Mouse (Mus musculus) ovary, adult 2 months (tissue): ENCODE measurements around the gene Ugt1a6b. TPM values are rescaled to one million over a fixed set of nuclear protein-coding genes. Genes with fewer than 3 reads are reported as not detected.

Experiments
- polyA plus RNA-seq: library from polyadenylated mRNA; depleted of rRNA; stranded (reverse); fragments of >200 nt; gene quantifications from 2 replicates; pipeline ENCODE4 v1.2.3, GENCODE M21; 2012; rRNA removed

The Ugt1a6b gene
- 11.4 and 14.9 TPM in 2 replicates for polyA plus RNA-seq

DNA sequence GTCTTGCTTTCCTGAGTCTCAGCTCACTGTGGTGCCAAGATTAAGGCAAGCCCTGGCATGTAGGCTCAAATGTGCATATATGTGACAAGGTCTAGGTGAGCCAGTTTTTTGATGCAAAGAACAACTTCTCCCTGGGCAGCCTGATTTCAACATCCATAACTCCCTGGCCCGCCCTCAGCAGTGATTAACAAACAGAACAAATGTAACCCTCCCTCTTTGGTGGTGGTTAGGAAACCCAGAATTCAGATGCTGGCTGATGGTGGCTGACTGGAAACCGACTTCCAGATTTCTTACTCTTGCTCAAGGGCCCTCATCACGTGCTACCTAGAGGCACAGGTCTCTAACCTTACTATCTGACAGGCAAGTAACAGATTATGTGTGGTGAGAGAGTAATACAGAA lies at the start of gene Ugt1a6b:
Gene Ugt1a6b (plus strand): TSS at position 234 of the 400 bp plus-strand sequence.

DNA sequence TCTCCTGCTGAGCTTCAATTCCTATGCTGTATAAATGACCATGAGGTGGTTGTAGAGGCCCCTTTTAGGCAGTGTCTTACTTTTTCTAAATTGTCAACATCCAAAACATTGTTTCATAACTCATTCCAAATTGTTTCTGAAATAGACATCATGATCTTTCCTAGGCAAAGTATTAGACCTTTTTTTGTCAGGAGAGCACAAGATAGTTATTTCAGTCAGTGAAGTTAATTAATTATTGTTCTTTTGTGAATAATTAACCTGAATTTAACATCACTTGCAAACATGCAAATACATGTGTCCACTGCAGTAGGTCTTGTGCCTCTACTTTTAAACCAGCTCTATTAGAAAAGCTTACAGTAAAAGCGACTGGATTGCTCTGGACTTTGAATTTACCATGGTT lies 48.0 kb upstream of the Ugt1a6b start, which contains the start of gene Ugt1a10:
Gene Ugt1a10 (plus strand): TSS at position 301 of the 400 bp plus-strand sequence.

GRCm38 (mm10) chr1:88070495-88070894 lies 32.6 kb upstream of the Ugt1a6b start, which contains the start of gene Ugt1a9:
Ugt1a9 (plus strand) TSS chr1:88070800.

DNA sequence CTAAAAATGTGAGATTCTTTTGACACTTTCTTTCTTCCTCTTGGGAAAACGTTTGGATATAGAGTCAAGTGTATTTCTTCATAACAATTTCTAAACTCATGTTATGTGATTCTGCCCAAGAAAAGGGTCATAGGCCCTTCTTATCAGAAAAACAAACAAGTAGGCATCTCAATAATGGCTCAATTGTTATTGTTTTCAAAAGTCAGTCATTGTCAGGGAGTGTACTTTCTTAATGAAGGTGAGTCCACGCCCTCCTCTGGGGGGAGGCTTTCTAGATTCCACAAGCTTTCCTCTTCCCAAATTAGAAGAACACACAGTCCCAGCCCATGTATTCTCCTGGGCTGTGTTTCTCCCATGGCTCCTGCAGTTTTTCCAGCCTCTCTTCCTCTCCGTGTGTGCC lies 15.5 kb upstream of the Ugt1a6b start, which contains the start of gene Ugt1a8:
Gene Ugt1a8 (plus strand): TSS at position 301 of the 400 bp plus-strand sequence.

GRCm38 (mm10) chr1:88094941-88095492 lies 8.0 kb upstream of the Ugt1a6b start, which contains the start of gene Ugt1a7c:
Ugt1a7c (plus strand) TSS chr1:88095062.

DNA sequence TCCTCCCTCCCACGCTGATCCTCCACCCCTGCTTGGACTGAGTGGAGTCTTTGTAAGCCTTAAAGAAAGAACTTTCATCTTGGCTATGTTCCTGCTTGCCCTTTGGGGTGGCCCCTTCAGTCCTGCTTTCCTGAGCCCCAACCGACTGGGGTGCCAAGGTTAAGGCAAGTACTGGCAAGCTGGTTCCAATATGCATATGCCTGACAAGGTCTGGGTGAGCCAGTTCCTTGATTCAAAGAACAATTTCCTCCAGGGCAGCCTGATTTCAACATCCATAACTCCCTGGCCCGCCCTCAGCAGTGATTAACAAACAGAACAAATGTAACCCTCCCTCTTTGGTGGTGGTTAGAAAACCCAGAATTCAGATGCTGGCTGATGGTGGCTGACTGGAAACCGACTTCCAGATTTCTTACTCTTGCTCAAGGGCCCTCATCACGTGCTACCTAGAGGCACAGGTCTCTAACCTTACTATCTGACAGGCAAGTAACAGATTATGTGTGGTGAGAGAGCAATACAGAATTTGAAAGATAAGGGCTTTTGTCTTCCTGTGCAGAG lies 31.5 kb downstream of the Ugt1a6b start, which contains the start of gene Ugt1a6a:
Gene Ugt1a6a (plus strand): TSS at position 353 of the 555 bp plus-strand sequence.

GRCm38 (mm10) chr1:88165711-88166110 lies 62.7 kb downstream of the Ugt1a6b start, which contains the start of gene Ugt1a5:
Ugt1a5 (plus strand) TSS chr1:88166012.

GRCm38 (mm10) chr1:88200456-88200855 lies 97.4 kb downstream of the Ugt1a6b start, which contains the start of gene Ugt1a2:
Ugt1a2 (plus strand) TSS chr1:88200601.

GRCm38 (mm10) chr1:88205294-88205922 lies 102.4 kb downstream of the Ugt1a6b start, which contains the start of gene Dnajb3:
Dnajb3 (minus strand) TSS chr1:88205782.

DNA sequence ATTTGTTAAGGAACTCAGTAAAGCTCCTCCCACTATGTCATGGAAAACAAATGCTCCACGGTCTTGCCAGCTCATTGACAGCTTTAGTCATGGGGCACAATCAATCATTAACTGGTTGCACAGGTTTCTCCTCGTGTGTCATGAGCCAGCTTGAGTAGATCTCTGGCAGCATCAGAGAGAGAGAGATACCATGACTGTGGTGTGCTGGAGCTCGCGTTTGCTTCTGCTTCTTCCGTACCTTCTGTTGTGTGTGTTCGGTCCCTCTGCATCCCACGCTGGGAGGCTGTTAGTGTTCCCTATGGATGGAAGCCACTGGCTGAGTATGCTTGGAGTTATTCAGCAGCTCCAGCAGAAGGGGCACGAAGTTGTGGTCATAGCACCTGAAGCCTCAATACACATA lies 108.8 kb downstream of the Ugt1a6b start, which contains the start of gene Ugt1a1:
Gene Ugt1a1 (plus strand): TSS at position 148 of the 400 bp plus-strand sequence.

DNA sequence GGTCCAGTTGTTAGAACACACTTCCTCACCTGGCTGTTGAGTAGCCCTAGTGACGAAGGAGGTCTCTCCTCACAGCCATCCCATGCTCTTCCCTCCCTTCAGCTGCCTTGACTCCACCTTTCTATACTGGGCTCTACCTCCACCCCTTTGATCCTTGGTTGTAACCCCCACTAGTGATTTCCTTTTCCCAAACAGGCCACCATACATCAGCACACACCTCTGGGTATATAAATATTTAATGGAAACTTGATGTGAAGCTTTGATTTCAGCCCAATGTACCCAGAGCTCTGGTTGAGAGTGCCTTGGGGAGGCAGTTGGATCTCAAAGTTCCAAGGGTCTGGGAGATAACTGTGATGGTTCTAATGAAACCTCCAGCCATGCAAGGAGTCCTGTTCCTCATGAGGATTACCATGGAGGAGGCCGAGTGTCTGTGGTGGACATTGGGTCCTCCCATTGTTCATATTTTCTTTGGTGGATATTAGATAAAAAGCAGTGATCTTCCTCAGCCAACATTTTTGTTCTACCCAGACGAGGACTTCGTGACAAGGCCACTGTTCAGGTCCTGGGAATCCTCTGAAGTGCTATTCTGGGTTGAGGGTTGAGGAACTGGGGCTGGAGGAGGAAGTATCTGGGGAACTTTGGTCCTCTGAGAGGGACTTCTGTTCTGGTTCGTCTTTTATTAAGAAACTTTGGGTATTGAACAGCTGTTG lies 123.8 kb downstream of the Ugt1a6b start, which contains the start of gene Mroh2a:
Gene Mroh2a (plus strand): TSS at position 317 of the 710 bp plus-strand sequence.

Other genes with a start within 250 kb of the Ugt1a6b start
- 30.5 and 31.1 TPM in 2 replicates for gene Dgkd, start 250.0 kb upstream of the Ugt1a6b start, polyA plus RNA-seq
- gene Usp40, start 94.7 kb upstream of the Ugt1a6b start, polyA plus RNA-seq, result 9.8 and 13.1 TPM in 2 replicates
- gene Ugt1a10, start 47.9 kb upstream of the Ugt1a6b start, polyA plus RNA-seq, result not detected in 2 replicates
- gene Ugt1a9, start 32.5 kb upstream of the Ugt1a6b start, polyA plus RNA-seq, result 0.10 TPM in 1 of 2 replicates, not detected in the other
- not detected in 2 replicates for gene Ugt1a8, start 15.4 kb upstream of the Ugt1a6b start, polyA plus RNA-seq
- gene Ugt1a7c, start 8.2 kb upstream of the Ugt1a6b start, polyA plus RNA-seq, result 8.5 and 9.3 TPM in 2 replicates
- 26.8 and 30.0 TPM in 2 replicates for gene Ugt1a6a, start 31.6 kb downstream of the Ugt1a6b start, polyA plus RNA-seq
- gene Ugt1a5, start 62.8 kb downstream of the Ugt1a6b start, polyA plus RNA-seq, result 0.11 and 0.14 TPM in 2 replicates
- 0.07 and 0.08 TPM in 2 replicates for gene Ugt1a2, start 97.3 kb downstream of the Ugt1a6b start, polyA plus RNA-seq
- 3.2 and 6.0 TPM in 2 replicates for gene Dnajb3, start 102.5 kb downstream of the Ugt1a6b start, polyA plus RNA-seq
- 6.2 and 7.1 TPM in 2 replicates for gene Ugt1a1, start 108.7 kb downstream of the Ugt1a6b start, polyA plus RNA-seq
- 2.4 and 3.0 TPM in 2 replicates for gene Mroh2a, start 123.7 kb downstream of the Ugt1a6b start, polyA plus RNA-seq
- 100 and 169 TPM in 2 replicates for gene Hjurp, start 174.4 kb downstream of the Ugt1a6b start, polyA plus RNA-seq
- gene Trpm8, start 174.4 kb downstream of the Ugt1a6b start, polyA plus RNA-seq, result not detected in 2 replicates